Mouse (Mus musculus): ENCODE data around the gene Cyp2s1. TPM values are rescaled to one million over a fixed set of nuclear protein-coding genes. Genes with fewer than 3 reads are reported as not detected.

The Cyp2s1 gene
- polyA plus RNA-seq, 1 experiment from 2014 or later, result 0.10 TPM

DNA sequence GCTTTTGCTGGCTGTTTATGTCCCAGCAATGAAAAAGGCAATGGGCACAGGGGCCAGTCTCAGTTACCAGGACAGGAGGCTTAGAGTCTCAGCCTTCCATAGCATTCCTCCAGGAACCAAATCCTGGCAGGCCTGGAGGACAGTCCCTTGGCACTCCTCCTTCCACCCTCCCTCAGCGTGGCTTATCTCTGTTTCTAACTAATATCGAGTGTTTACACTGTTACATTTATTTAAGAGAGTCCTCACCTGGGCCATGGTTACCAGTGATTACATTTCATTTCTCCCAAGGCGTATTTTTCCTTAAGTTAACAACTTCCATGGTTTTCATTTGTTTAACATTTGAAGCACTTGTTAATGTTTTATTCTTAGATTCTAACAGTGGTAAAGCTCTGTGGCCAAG is 28.2 kb upstream of the Cyp2s1 start:
- ATAC-seq (ENCODE audit: low FRiP score), result no peak
- no peak for DNase-seq (ENCODE audit: low spot score, missing footprints)
- WGBS, result 84% methylated on average over 3 of the region's 3 CpGs
- Histone ChIP-seq H3K4me2 (no peak overlapping the region), H3K27ac (ENCODE audit: low read depth, low read length) (no peak overlapping the region), H3K36me3 (ENCODE audit: control insufficient read depth, insufficient read depth, low read length) (no peaks in the 10 kb centered on the region), H3K4me3 (ENCODE audit: low read depth, low read length) (no peak overlapping the region), H3K4me1 (ENCODE audit: control insufficient read depth, insufficient read depth, low read length) (no peaks in the 10 kb centered on the region), H3K9ac (ENCODE audit: low read length) (no peak overlapping the region), H3K9me3 (ENCODE audit: control insufficient read depth, low read length) (no peaks in the 10 kb centered on the region), H3K27me3 (ENCODE audit: control insufficient read depth, insufficient read depth, low read length) (no peaks in the 10 kb centered on the region)

DNA sequence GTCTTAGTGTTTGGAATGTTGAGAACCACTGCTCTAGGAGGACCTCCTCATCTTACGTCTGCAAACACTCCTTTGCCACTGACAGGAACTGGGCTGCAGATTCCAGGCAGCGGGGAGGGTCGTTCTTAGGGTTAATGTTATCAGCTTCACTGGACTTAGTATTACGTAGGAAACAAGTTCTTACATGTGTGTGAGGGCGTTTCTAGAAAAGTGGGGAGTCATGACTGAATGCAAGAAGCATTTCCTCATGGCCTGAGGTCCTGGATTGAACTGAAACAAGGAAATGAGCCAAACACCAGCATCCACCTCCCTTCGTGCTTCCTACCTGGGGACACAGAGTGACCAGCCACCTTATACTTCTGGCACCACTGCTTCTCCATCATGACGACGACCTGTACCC is 27.7 kb upstream of the Cyp2s1 start:
- H3K4me1 ChIP-seq (ENCODE audit: control insufficient read depth, insufficient read depth, low read length), result no peaks in the 10 kb centered on the region
- no peaks in the 10 kb centered on the region for H3K36me3 ChIP-seq (ENCODE audit: control insufficient read depth, insufficient read depth, low read length)
- DNase-seq (ENCODE audit: low spot score, missing footprints) (no peak), ATAC-seq (ENCODE audit: low FRiP score) (no peak)
- H3K4me3 ChIP-seq (ENCODE audit: low read depth, low read length), result no peak overlapping the region
- no peak overlapping the region for H3K27ac ChIP-seq (ENCODE audit: low read depth, low read length)
- WGBS, result 75% methylated on average over 8 of the region's 8 CpGs
- H3K4me2 ChIP-seq, result no peak overlapping the region
- no peaks in the 10 kb centered on the region for H3K9me3 ChIP-seq (ENCODE audit: control insufficient read depth, low read length)
- no peak overlapping the region for H3K9ac ChIP-seq (ENCODE audit: low read length)
- H3K27me3 ChIP-seq (ENCODE audit: control insufficient read depth, insufficient read depth, low read length), result no peaks in the 10 kb centered on the region

DNA sequence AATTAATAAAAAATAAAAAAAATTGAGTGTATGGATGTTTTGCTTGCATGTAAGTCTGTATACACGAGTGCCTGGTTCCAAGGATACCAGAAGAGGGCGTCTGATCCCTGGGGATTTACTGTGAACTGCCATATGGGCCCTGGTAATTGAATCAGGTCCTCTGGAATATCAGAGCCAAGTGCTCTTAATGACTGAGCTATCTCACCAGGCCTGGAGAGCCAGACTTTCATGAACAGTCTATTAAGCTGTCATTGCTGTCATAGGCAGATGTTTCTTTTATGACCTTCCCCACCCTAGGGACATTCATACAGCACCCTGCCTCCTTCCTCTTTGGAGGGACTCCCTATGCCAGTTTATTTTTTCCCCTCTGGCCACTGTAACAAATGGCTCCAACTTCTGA is 26.8 kb upstream of the Cyp2s1 start:
- DNase-seq (ENCODE audit: low spot score, missing footprints) (no peak), ATAC-seq (ENCODE audit: low FRiP score) (no peak)
- H3K27me3 ChIP-seq (ENCODE audit: control insufficient read depth, insufficient read depth, low read length), result no peaks in the 10 kb centered on the region
- WGBS, result 29% methylated on average over 2 of the region's 2 CpGs
- H3K36me3 ChIP-seq (ENCODE audit: control insufficient read depth, insufficient read depth, low read length), result no peaks in the 10 kb centered on the region
- no peaks in the 10 kb centered on the region for H3K9me3 ChIP-seq (ENCODE audit: control insufficient read depth, low read length)
- no peak overlapping the region for H3K4me3 ChIP-seq (ENCODE audit: low read depth, low read length)
- no peak overlapping the region for H3K27ac ChIP-seq (ENCODE audit: low read depth, low read length)
- H3K4me1 ChIP-seq (ENCODE audit: control insufficient read depth, insufficient read depth, low read length), result no peaks in the 10 kb centered on the region
- H3K9ac ChIP-seq (ENCODE audit: low read length), result no peak overlapping the region
- H3K4me2 ChIP-seq, result no peak overlapping the region

DNA sequence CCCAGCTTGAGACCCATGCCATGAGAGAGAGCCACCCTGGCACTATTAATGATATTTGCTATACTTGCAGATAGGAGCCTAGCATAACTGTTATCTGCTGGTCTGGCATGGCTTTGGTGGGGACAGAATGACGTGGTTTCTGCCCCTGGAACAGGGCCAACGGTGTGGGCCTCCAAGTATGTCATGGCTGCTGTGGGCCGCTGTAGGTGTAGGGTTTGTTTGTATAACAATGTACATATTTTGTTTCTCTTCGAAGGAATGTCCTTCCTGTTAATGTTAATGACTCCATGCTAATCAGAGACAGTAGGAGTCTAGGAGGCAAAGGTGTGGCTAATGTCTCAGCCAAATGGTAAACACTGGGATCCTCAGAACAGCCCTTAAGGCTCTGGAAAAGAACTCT is 24.2 kb upstream of the Cyp2s1 start:
- no peaks in the 10 kb centered on the region for H3K36me3 ChIP-seq (ENCODE audit: control insufficient read depth, insufficient read depth, low read length)
- no peaks in the 10 kb centered on the region for H3K4me1 ChIP-seq (ENCODE audit: control insufficient read depth, insufficient read depth, low read length)
- H3K9ac ChIP-seq (ENCODE audit: low read length), result no peak overlapping the region
- H3K27me3 ChIP-seq (ENCODE audit: control insufficient read depth, insufficient read depth, low read length), result no peaks in the 10 kb centered on the region
- H3K4me2 ChIP-seq, result no peak overlapping the region
- ATAC-seq (ENCODE audit: low FRiP score) (no peak), DNase-seq (ENCODE audit: low spot score, missing footprints) (no peak)
- no peak overlapping the region for H3K27ac ChIP-seq (ENCODE audit: low read depth, low read length)
- no peaks in the 10 kb centered on the region for H3K9me3 ChIP-seq (ENCODE audit: control insufficient read depth, low read length)
- no peak overlapping the region for H3K4me3 ChIP-seq (ENCODE audit: low read depth, low read length)
- WGBS, result 72% methylated on average over 4 of the region's 4 CpGs

DNA sequence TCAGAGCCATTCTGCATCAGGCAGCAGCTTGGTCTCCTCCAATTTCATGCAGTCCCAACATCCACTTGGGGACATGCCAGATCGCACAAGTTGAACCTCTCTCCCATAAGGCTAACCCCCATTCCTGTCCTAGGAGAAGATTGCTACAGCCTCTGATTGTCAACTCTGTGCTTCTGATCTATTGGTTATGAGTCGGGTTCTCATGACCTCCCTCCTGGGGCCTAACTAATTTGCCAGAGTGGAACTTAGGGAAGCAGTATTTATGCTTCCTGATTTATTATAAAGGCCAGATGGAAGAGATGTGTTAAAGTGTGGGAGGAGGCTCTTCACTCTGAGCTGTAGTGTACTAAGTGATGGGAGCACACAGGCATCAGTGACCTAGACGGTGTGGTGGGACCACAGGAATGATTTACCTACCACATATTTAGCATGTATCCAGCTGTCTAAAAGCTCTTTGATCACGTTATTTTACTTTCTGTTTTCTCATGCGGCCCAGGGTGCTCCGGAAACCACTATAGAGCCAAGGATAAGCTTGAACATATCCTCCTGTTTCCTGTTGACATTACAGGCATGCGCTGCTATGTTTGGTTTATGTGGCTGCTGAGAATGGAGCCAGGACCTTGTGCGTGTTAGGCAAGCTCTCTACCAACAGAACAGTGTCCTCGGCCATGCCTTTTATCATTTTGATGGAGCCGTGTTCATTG is 18.6 kb upstream of the Cyp2s1 start:
- H3K9me3 ChIP-seq (ENCODE audit: control insufficient read depth, low read length), result no peaks in the 10 kb centered on the region
- no peak overlapping the region for H3K9ac ChIP-seq (ENCODE audit: low read length)
- no peak overlapping the region for H3K4me3 ChIP-seq (ENCODE audit: low read depth, low read length)
- no peak overlapping the region for H3K27ac ChIP-seq (ENCODE audit: low read depth, low read length)
- ATAC-seq (ENCODE audit: low FRiP score), result no peak
- WGBS, result 83% methylated on average over 10 of the region's 10 CpGs
- H3K27me3 ChIP-seq (ENCODE audit: control insufficient read depth, insufficient read depth, low read length), result no peaks in the 10 kb centered on the region
- H3K36me3 ChIP-seq (ENCODE audit: control insufficient read depth, insufficient read depth, low read length), result no peaks in the 10 kb centered on the region
- no peaks in the 10 kb centered on the region for H3K4me1 ChIP-seq (ENCODE audit: control insufficient read depth, insufficient read depth, low read length)
- H3K4me2 ChIP-seq, result no peak overlapping the region
- DNase-seq (ENCODE audit: low spot score, missing footprints), result no peak

DNA sequence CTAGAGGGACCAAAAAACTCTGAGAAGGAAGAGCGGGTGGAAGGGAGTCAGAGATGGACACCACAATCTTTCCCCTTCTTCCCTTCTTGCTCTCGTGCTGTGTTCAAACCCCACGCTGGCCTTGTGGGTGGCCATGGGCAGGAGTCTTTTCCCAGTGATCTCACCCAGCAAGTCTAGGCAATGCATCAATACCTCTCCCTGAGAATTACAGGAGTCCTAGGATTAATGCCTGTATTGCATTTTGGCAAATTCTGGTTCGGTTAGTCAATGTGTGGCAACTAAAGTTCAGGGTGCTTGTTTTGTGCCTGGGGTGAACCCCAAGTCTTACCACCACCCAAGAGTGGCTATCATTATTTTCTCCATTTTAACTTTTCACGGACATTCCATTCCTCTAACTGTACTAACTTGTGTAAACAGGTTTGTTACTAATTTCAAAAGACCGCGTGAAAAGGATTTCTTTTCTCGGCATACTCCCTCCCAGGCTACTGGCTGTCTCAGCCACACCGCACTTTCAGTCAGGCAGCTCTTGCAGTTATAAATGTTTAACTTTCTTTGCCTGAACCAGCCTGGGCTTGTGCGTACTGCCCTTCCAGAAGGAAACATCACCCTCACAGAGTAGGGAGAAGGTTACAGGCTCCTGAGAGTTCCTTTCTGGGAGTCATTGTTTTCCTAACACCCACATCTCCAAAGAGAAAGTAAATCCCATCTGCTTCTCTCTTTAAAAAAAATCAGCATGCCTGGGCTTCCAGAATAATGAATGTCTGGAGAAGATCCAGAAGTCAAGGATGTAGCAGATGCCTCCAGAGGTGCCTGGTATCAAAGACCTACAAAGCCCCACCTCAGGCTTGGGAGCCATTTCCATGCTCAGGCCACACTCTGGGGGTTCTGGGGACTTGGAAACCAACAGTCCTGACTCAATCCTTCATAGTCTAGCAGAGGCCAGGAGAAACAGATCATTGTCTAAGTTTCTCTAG is 15.1 kb upstream of the Cyp2s1 start:
- 91% methylated on average over 10 of the region's 10 CpGs for WGBS
- H3K4me1 ChIP-seq (ENCODE audit: control insufficient read depth, insufficient read depth, low read length), result no peaks in the 10 kb centered on the region
- no peaks in the 10 kb centered on the region for H3K27me3 ChIP-seq (ENCODE audit: control insufficient read depth, insufficient read depth, low read length)
- no peaks in the 10 kb centered on the region for H3K36me3 ChIP-seq (ENCODE audit: control insufficient read depth, insufficient read depth, low read length)
- no peak overlapping the region for H3K4me3 ChIP-seq (ENCODE audit: low read depth, low read length)
- DNase-seq (ENCODE audit: low spot score, missing footprints) (peak; percentile 35), ATAC-seq (ENCODE audit: low FRiP score) (no peak)
- no peak overlapping the region for H3K27ac ChIP-seq (ENCODE audit: low read depth, low read length)
- no peak overlapping the region for H3K9ac ChIP-seq (ENCODE audit: low read length)
- no peak overlapping the region for H3K4me2 ChIP-seq
- no peaks in the 10 kb centered on the region for H3K9me3 ChIP-seq (ENCODE audit: control insufficient read depth, low read length)

DNA sequence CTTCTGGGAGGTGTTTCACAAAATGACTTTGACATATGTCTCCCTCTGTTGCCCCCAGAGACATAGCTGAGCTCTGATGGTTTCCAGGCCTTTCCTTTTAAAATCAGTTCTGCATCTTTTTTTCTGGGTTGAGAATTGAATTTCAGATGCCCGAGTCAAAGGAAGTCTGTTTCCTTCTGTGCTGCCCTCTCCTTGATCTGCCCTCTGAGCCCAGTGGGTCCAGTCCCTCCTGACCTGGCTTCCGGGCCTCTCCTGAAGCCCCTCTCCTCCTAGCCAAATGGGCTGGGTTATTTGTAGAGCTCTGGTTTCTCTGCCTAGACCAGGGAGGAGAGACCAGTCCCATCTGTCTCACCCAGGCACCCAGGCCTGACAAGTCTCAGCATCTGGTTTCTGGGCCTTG is 13.5 kb upstream of the Cyp2s1 start:
- 74% methylated on average over 2 of the region's 2 CpGs for WGBS
- no peak for ATAC-seq (ENCODE audit: low FRiP score)

DNA sequence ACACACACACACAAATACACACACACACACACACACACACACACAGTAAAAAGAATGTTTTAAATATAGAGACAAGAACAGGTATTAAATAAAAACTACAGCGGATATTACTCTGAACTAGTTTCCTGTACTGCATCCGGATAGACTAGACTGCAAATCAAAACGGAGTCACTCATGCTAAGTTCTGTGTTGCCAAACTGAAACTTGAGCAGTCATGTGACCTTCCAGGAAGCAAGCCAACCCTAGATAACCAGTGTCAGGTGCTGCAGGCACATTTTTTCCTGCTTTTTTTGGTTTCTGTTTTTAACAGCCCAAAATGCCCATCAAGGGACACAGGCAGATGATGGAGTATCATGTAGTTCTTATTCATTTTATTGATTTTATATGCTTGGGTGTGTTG is 10.5 kb upstream of the Cyp2s1 start:
- DNase-seq (ENCODE audit: low spot score, missing footprints) (no peak), ATAC-seq (ENCODE audit: low FRiP score) (no peak)
- H3K9me3 ChIP-seq (ENCODE audit: control insufficient read depth, low read length), result no peaks in the 10 kb centered on the region
- H3K27ac ChIP-seq (ENCODE audit: low read depth, low read length), result no peak overlapping the region
- H3K36me3 ChIP-seq (ENCODE audit: control insufficient read depth, insufficient read depth, low read length), result no peaks in the 10 kb centered on the region
- no peaks in the 10 kb centered on the region for H3K27me3 ChIP-seq (ENCODE audit: control insufficient read depth, insufficient read depth, low read length)
- H3K4me1 ChIP-seq (ENCODE audit: control insufficient read depth, insufficient read depth, low read length), result no peaks in the 10 kb centered on the region
- H3K9ac ChIP-seq (ENCODE audit: low read length), result no peak overlapping the region
- no peak overlapping the region for H3K4me3 ChIP-seq (ENCODE audit: low read depth, low read length)
- H3K4me2 ChIP-seq, result no peak overlapping the region
- WGBS, result 91% methylated on average over 3 of the region's 3 CpGs

More for the DNA sequence above, 13.5 kb upstream of the Cyp2s1 start:
- Histone ChIP-seq H3K4me2 (no peak overlapping the region), H3K4me3 (ENCODE audit: low read depth, low read length) (no peak overlapping the region), H3K9ac (ENCODE audit: low read length) (no peak overlapping the region), H3K27me3 (ENCODE audit: control insufficient read depth, insufficient read depth, low read length) (no peaks in the 10 kb centered on the region), H3K4me1 (ENCODE audit: control insufficient read depth, insufficient read depth, low read length) (no peaks in the 10 kb centered on the region), H3K9me3 (ENCODE audit: control insufficient read depth, low read length) (no peaks in the 10 kb centered on the region), H3K36me3 (ENCODE audit: control insufficient read depth, insufficient read depth, low read length) (no peaks in the 10 kb centered on the region), H3K27ac (ENCODE audit: low read depth, low read length) (no peak overlapping the region)
- DNase-seq (ENCODE audit: low spot score, missing footprints), result no peak

DNA sequence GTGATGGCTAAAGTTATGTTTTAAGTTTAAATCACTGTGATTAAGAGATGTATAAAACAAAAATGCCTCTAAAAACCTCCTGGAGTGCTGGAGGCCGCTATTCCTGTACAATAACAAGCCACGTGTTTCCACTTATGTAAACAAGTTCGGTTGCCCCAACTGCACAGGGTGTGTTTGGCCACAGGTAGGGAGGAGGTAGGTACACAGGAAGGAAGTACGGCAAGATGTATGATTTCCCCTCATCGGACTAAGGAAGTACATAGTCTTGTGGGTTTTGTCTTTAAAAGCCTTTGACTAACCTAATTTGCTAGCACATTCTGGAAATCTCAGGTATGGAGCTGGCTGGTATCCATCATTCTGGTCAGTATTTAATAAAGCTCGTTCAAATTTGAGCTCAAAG is 9.3 kb upstream of the Cyp2s1 start:
- Histone ChIP-seq H3K36me3 (ENCODE audit: control insufficient read depth, insufficient read depth, low read length) (no peaks in the 10 kb centered on the region), H3K9ac (ENCODE audit: low read length) (no peak overlapping the region), H3K27ac (ENCODE audit: low read depth, low read length) (no peak overlapping the region), H3K4me3 (ENCODE audit: low read depth, low read length) (no peak overlapping the region), H3K4me1 (ENCODE audit: control insufficient read depth, insufficient read depth, low read length) (no peaks in the 10 kb centered on the region), H3K27me3 (ENCODE audit: control insufficient read depth, insufficient read depth, low read length) (no peaks in the 10 kb centered on the region), H3K4me2 (no peak overlapping the region), H3K9me3 (ENCODE audit: control insufficient read depth, low read length) (no peaks in the 10 kb centered on the region)
- ATAC-seq (ENCODE audit: low FRiP score), result no peak
- peak; percentile 45 for DNase-seq (ENCODE audit: low spot score, missing footprints)
- 84% methylated on average over 6 of the region's 6 CpGs for WGBS

All from midbrain, embryonic 11.5 days (tissue).